Comparison of ENCODE assay signal across 5 mouse cellular contexts in the genomic region with DNA sequence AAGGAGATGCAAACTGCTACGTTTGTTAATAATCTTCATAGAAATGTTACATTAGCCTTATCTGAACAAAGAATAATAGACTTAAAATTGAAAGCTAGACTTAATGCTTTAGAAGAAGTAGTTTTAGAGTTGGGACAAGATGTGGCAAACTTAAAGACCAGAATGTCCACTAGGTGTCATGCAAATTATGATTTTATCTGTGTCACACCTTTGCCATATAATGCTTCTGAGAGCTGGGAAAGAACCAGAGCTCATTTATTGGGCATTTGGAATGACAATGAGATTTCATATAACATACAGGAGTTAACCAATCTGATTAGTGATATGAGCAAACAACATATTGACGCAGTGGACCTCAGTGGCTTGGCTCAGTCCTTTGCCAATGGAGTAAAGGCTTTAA.
A peak's percentile ranks its signal among the peaks of the same experiment; 100 is the strongest.
DNase-seq lines count a peak whose midpoint lies in the region; ATAC-seq and TF ChIP-seq lines count a peak whose summit lies in the region.
"Not testable (repeated sequence)": the region's sequence is repeated elsewhere in the genome, so short reads cannot be mapped to it uniquely, and the experiment has no call there.

No protein-coding gene starts in this region.

- TF ChIP-seq EP300 in CH12.LX (IDR thresholded peaks at IDR 0.05; ENCODE audit: low read length); MEL (IDR thresholded peaks at IDR 0.05; ENCODE audit: low read depth in 1 of 2, low read length in 2 of 2): not testable (repeated sequence)

- not testable (repeated sequence) for TF ChIP-seq POLR2A in CH12.LX (IDR thresholded peaks at IDR 0.05; ENCODE audit: low read depth, low read length); MEL (IDR thresholded peaks at IDR 0.05; ENCODE audit: control insufficient read depth in 1 of 2, insufficient read depth in 1 of 2, low read depth in 1 of 2, low read length in 2 of 2, poor library complexity in 1 of 2)

- TF ChIP-seq CTCF in CH12.LX (conservative IDR thresholded peaks at IDR 0.05 in 1 of 2, IDR thresholded peaks at IDR 0.05 in 1 of 2; ENCODE audit: low read depth in 2 of 2, low read length in 2 of 2), result peak in 1 of 2 experiments; percentile 53; a peak in 2 of 4 replicates
- TF ChIP-seq CTCF in MEL (IDR thresholded peaks at IDR 0.05 in 2 of 3, conservative IDR thresholded peaks at IDR 0.05 in 1 of 3; ENCODE audit: control insufficient read depth in 1 of 3, insufficient read depth in 1 of 3, low read depth in 2 of 3, low read length in 3 of 3, poor library complexity in 1 of 3, severe bottlenecking in 1 of 3), result not testable (repeated sequence)

- dilution Hi-C loops in CH12.LX (cut with MboI; ENCODE audit: extremely low pct_ligation_motif_present, extremely low pct_unique_long_range_greater_than_20kb, low sequenced_read_pairs), result not testable (repeated sequence)

- peak overlapping the region; percentile 67 for H3K4me2 ChIP-seq in CH12.LX (ENCODE audit: insufficient read depth, low read depth, poor library complexity, severe bottlenecking)

- H3K9ac ChIP-seq in CH12.LX (ENCODE audit: insufficient read depth, low read depth), result peak overlapping the region; percentile 88
- not testable (repeated sequence) for H3K9ac ChIP-seq in MEL (ENCODE audit: control insufficient read depth, low read depth, low read length, poor library complexity, severe bottlenecking)

- H3K27ac ChIP-seq in CH12.LX (ENCODE audit: insufficient read depth, low read depth), result peak overlapping the region; percentile 79
- H3K27ac ChIP-seq in MEL (ENCODE audit: control insufficient read depth, low read depth, low read length), result not testable (repeated sequence)

- peak; percentile 45 for TF ChIP-seq RAD21 in CH12.LX (IDR thresholded peaks at IDR 0.05; ENCODE audit: low read depth, low read length)
- not testable (repeated sequence) for TF ChIP-seq RAD21 in MEL (IDR thresholded peaks at IDR 0.05; ENCODE audit: low read depth, low read length)

- H3K36me3 ChIP-seq in CH12.LX (replicated peaks in 1 of 2; ENCODE audit: control insufficient read depth in 1 of 2, insufficient read depth in 1 of 2, low read length in 1 of 2); MEL (ENCODE audit: control insufficient read depth in 1 of 2, insufficient read depth in 2 of 2, low read length in 2 of 2): not testable (repeated sequence)

- H3K79me2 ChIP-seq in CH12.LX (replicated peaks; ENCODE audit: control insufficient read depth, extremely low read depth, insufficient read depth, poor library complexity, severe bottlenecking); MEL (ENCODE audit: control insufficient read depth, insufficient read depth, low read length, poor library complexity): not testable (repeated sequence)

- H3K27me3 ChIP-seq in CH12.LX (replicated peaks); MEL (ENCODE audit: control insufficient read depth in 1 of 2, insufficient read depth in 2 of 2, low read length in 2 of 2): not testable (repeated sequence)

- not testable (repeated sequence) for H3K9me3 ChIP-seq in CH12.LX (replicated peaks; ENCODE audit: low read length); MEL (replicated peaks; ENCODE audit: insufficient read depth, low read length)

- H3K4me3 ChIP-seq in CH12.LX (replicated peaks in 1 of 3; ENCODE audit: low read depth in 2 of 3, low read length in 2 of 3, poor library complexity in 1 of 3), result peak overlapping the region in 1 of 3 experiments; percentile 44
- H3K4me3 ChIP-seq in MEL (ENCODE audit: control insufficient read depth in 1 of 2, insufficient read depth in 1 of 2, low read depth in 2 of 2, low read length in 2 of 2), result not testable (repeated sequence)

- DNase-seq in 416B (ENCODE audit: low read depth) (peak; percentile 86), MEL (ENCODE audit: low read depth, low spot score) (peak; percentile 11)
- not testable (repeated sequence) for DNase-seq in CH12.LX (ENCODE audit: extremely low read depth)

- in situ Hi-C loops in CH12.LX (cut with MboI; ENCODE audit: low pct_ligation_motif_present, low pct_unique_long_range_greater_than_20kb, low sequenced_read_pairs), result loop anchor here (10.0 kb wide), 1 partner anchor 254 kb away; no protein-coding TSS in a partner anchor

- peak; percentile 50 for ATAC-seq in activated CD4-positive, CD25-positive, alpha-beta regulatory T cell, adult 4 months
- ATAC-seq in megakaryocyte, adult 5-6 weeks (ENCODE audit: poor library complexity, severe bottlenecking), result peak; percentile 26

- H3K4me1 ChIP-seq in CH12.LX (ENCODE audit: control insufficient read depth in 1 of 2, insufficient read depth in 2 of 2); MEL (ENCODE audit: control insufficient read depth in 1 of 2, insufficient read depth in 2 of 2, low read length in 2 of 2): not testable (repeated sequence)

TF ChIP-seq in CH12.LX, 34 proteins besides CTCF, POLR2A, EP300 and RAD21:
- peak; percentile 26 for TF ChIP-seq SMC3 (IDR thresholded peaks at IDR 0.05; ENCODE audit: low read depth, low read length)
- TF ChIP-seq IRF4 (IDR thresholded peaks at IDR 0.05; ENCODE audit: low read depth, low read length), result peak; percentile 24; the same call in 1 of the 2 replicates
